Mouse (Mus musculus) midbrain, postnatal 0 days (tissue): ENCODE data around the gene Myh10. TPM values are rescaled to one million over a fixed set of nuclear protein-coding genes. Genes with fewer than 3 reads are reported as not detected.

Experiments
- ATAC-seq: fragments of 200-750 bp; cut with Nextera tagmentation; 2 replicates; pipeline ENCODE4 v1.8.0; 2017; ENCODE audit warnings: moderate number of reproducible peaks, mild to moderate bottlenecking, moderate TSS enrichment, moderate library complexity; ENCODE audit not compliant: low FRiP score
- DNase-seq: peaks from one replicate; pipeline ENCODE4 v3.0.0-alpha.2; 2015; ENCODE audit warnings: low spot score
- H3K27ac ChIP-seq: fragments of 300-500 bp; sonication (generic); 2 replicates; pipeline ENCODE4 v1.5.1; 2014; ENCODE audit warnings: low read depth, mild to moderate bottlenecking, low read length, mixed read lengths
- H3K27me3 ChIP-seq: fragments of 300-500 bp; sonication (generic); 2 replicates; pipeline ENCODE4 v1.6.1; 2014; ENCODE audit warnings: low read length, control low read depth, mixed read lengths; ENCODE audit not compliant: insufficient read depth
- H3K36me3 ChIP-seq: fragments of 300-500 bp; sonication (generic); 2 replicates; pipeline ENCODE4 v1.6.1; 2014; ENCODE audit warnings: low read length, control low read depth, mixed read lengths; ENCODE audit not compliant: insufficient read depth
- H3K4me1 ChIP-seq: fragments of 300-500 bp; sonication (generic); 2 replicates; pipeline ENCODE4 v1.6.1; 2014; ENCODE audit warnings: mild to moderate bottlenecking, control low read depth, antibody characterized with exemption, low read length, mixed read lengths; ENCODE audit not compliant: insufficient read depth
- H3K4me2 ChIP-seq: fragments of 300-500 bp; sonication (generic); 2 replicates; pipeline ENCODE4 v1.6.1; 2014; ENCODE audit warnings: low read depth, mild to moderate bottlenecking, low read length, mixed read lengths; ENCODE audit not compliant: poor library complexity, severe bottlenecking
- H3K4me3 ChIP-seq: fragments of 300-500 bp; sonication (generic); 2 replicates; pipeline ENCODE4 v1.5.1; 2014; ENCODE audit warnings: low read depth, mild to moderate bottlenecking, low read length, moderate library complexity
- H3K9ac ChIP-seq: fragments of 300-500 bp; sonication (generic); replicated peaks from 2 replicates; pipeline ENCODE4 v1.6.1; 2014; ENCODE audit warnings: mild to moderate bottlenecking, low read length, moderate library complexity, mixed read lengths; ENCODE audit not compliant: poor library complexity, severe bottlenecking
- H3K9me3 ChIP-seq: fragments of 300-500 bp; sonication (generic); 2 replicates; pipeline ENCODE4 v1.6.1; 2016; ENCODE audit warnings: low read length, control low read depth
- CTCF ChIP-seq: IDR thresholded peaks from 2 replicates; pipeline ENCODE4 v1.5.1; 2016; ENCODE audit warnings: antibody characterized with exemption, mild to moderate bottlenecking
- WGBS: fragments of 180-500 bp; shearing (Covaris S2); extraction: QIAGEN DNeasy Blood & Tissue Kit; methylation state at CpG from one replicate; pipeline ENCODE4 v1.1.7; 2014; 5-methylcytosine and 5-hydroxymethylcytosine counted together
- polyA plus RNA-seq: library from polyadenylated mRNA; unstranded; fragments of >200 nt; fragmentation: Nextera tagmentation; extraction: Ambion mirVana; gene quantifications from 2 replicates; pipeline ENCODE4 v1.2.1, GENCODE M21; 2015
- total RNA-seq: library from RNA; depleted of rRNA; stranded (reverse); fragments of >200 nt; gene quantifications from 2 replicates; pipeline ENCODE4 v1.2.3, GENCODE M21; 2014

Myh10 gene
- total and polyA plus RNA-seq, 2 experiments from 2014 or later, result 68.0 to 217 TPM

GRCm38 (mm10) chr11:68704258-68704657 is 12.9 kb downstream of the Myh10 start:
- DNase-seq, result no peak
- Histone ChIP-seq H3K27ac (no peak overlapping the region), H3K4me3 (no peak overlapping the region), H3K27me3 (no peaks in the 10 kb centered on the region), H3K9me3 (no peaks in the 10 kb centered on the region), H3K4me2 (no peak overlapping the region), H3K36me3 (peaks cover 39% of the 10 kb centered on the region), H3K9ac (no peak overlapping the region), H3K4me1 (no peaks in the 10 kb centered on the region; the same call in 1 of the 2 replicates)
- TF ChIP-seq CTCF, result no peak
- WGBS, result 100% methylated on average over 1 of the region's 1 CpGs
- no peak for ATAC-seq

GRCm38 (mm10) chr11:68704847-68705246 is 13.5 kb downstream of the Myh10 start:
- no peak for DNase-seq
- ATAC-seq, result no peak
- Histone ChIP-seq H3K27ac (no peak overlapping the region), H3K36me3 (peaks cover 34% of the 10 kb centered on the region), H3K4me1 (no peaks in the 10 kb centered on the region; the same call in 1 of the 2 replicates), H3K4me3 (no peak overlapping the region), H3K27me3 (no peaks in the 10 kb centered on the region), H3K4me2 (no peak overlapping the region), H3K9ac (no peak overlapping the region), H3K9me3 (no peaks in the 10 kb centered on the region)
- no peak for TF ChIP-seq CTCF
- 93% methylated on average over 2 of the region's 2 CpGs for WGBS

GRCm38 (mm10) chr11:68706524-68707429 is 15.4 kb downstream of the Myh10 start:
- Histone ChIP-seq H3K4me3 (no peak overlapping the region), H3K4me1 (no peaks in the 10 kb centered on the region; the same call in 1 of the 2 replicates), H3K36me3 (peaks cover 16% of the 10 kb centered on the region), H3K27me3 (no peaks in the 10 kb centered on the region), H3K27ac (no peak overlapping the region; the same call in 1 of the 2 replicates), H3K9ac (no peak overlapping the region), H3K9me3 (no peaks in the 10 kb centered on the region), H3K4me2 (no peak overlapping the region)
- peak; percentile 38 for DNase-seq
- no peak for ATAC-seq
- TF ChIP-seq CTCF, result no peak
- 59% methylated on average over 9 of the region's 9 CpGs for WGBS

GRCm38 (mm10) chr11:68707881-68708582 is 16.7 kb downstream of the Myh10 start:
- H3K9me3 ChIP-seq, result no peaks in the 10 kb centered on the region
- no peak overlapping the region for H3K27ac ChIP-seq
- H3K4me3 ChIP-seq, result no peak overlapping the region
- no peaks in the 10 kb centered on the region for H3K27me3 ChIP-seq
- H3K4me2 ChIP-seq, result no peak overlapping the region
- peaks cover 5% of the 10 kb centered on the region for H3K36me3 ChIP-seq
- TF ChIP-seq CTCF, result no peak
- DNase-seq (no peak), ATAC-seq (no peak)
- no peaks in the 10 kb centered on the region; the same call in 1 of the 2 replicates for H3K4me1 ChIP-seq
- 85% methylated on average over 5 of the region's 5 CpGs for WGBS
- H3K9ac ChIP-seq, result no peak overlapping the region

GRCm38 (mm10) chr11:68716167-68716566 is 24.8 kb downstream of the Myh10 start:
- Histone ChIP-seq H3K4me2 (no peak overlapping the region), H3K4me1 (no peaks in the 10 kb centered on the region), H3K27me3 (no peaks in the 10 kb centered on the region), H3K4me3 (no peak overlapping the region), H3K27ac (no peak overlapping the region), H3K36me3 (0 out of 2 replicates have a peak, but pooled peaks cover 3% of the 10 kb centered on the region), H3K9me3 (no peaks in the 10 kb centered on the region), H3K9ac (no peak overlapping the region)
- ATAC-seq, result no peak
- 92% methylated on average over 4 of the region's 4 CpGs for WGBS
- no peak for TF ChIP-seq CTCF
- no peak for DNase-seq
